Mouse (Mus musculus): ENCODE results near the gene N4bp2. TPM values are rescaled to one million over a fixed set of nuclear protein-coding genes. Genes with fewer than 3 reads are reported as not detected.

Gene N4bp2
- polyA plus RNA-seq, 1 experiment, result 2.0 TPM

- Histone ChIP-seq H3K36me3 (ENCODE audit: control insufficient read depth, insufficient read depth) (no peaks in the 10 kb centered on the region), H3K4me3 (ENCODE audit: insufficient read depth, poor library complexity, severe bottlenecking) (no peak overlapping the region), H3ac (ENCODE audit: control insufficient read depth, insufficient read length, low read depth) (no peak overlapping the region), H3K27me3 (ENCODE audit: control insufficient read depth, insufficient read depth, insufficient read length) (no peaks in the 10 kb centered on the region), H3K79me3 (ENCODE audit: low read depth) (no peaks in the 10 kb centered on the region), H3K79me2 (ENCODE audit: control insufficient read depth, insufficient read depth) (no peaks in the 10 kb centered on the region)
- no peak for TF ChIP-seq MYOG (IDR thresholded peaks at IDR 0.05; ENCODE audit: control insufficient read depth, extremely low read depth, insufficient read length)
- no peak for TF ChIP-seq MYOD1 (IDR thresholded peaks at IDR 0.05; ENCODE audit: control insufficient read depth, insufficient read length, low read depth)
- no peak for TF ChIP-seq CTCF (IDR thresholded peaks at IDR 0.05; ENCODE audit: control insufficient read depth, insufficient read depth, insufficient read length)
- TF ChIP-seq MAX (IDR thresholded peaks at IDR 0.05), result no peak
- no peak for TF ChIP-seq CEBPB (IDR thresholded peaks at IDR 0.05; ENCODE audit: low read depth)
- no peak for TF ChIP-seq FOSL1 (IDR thresholded peaks at IDR 0.05; ENCODE audit: insufficient read depth, low read length, poor library complexity, severe bottlenecking)
- no peak for TF ChIP-seq USF1 (IDR thresholded peaks at IDR 0.05; ENCODE audit: low read depth)
Measured at GRCm38 (mm10) chr5:65724311-65725054, 38.8 kb upstream of the N4bp2 start.

GRCm38 (mm10) chr5:65731173-65732007 lies 31.9 kb upstream of the N4bp2 start:
- no peak for TF ChIP-seq CEBPB (IDR thresholded peaks at IDR 0.05; ENCODE audit: low read depth)
- TF ChIP-seq USF1 (IDR thresholded peaks at IDR 0.05; ENCODE audit: low read depth), result no peak
- no peak for TF ChIP-seq FOSL1 (IDR thresholded peaks at IDR 0.05; ENCODE audit: insufficient read depth, low read length, poor library complexity, severe bottlenecking)
- no peak for TF ChIP-seq MYOD1 (IDR thresholded peaks at IDR 0.05; ENCODE audit: control insufficient read depth, insufficient read length, low read depth)
- no peak for TF ChIP-seq MAX (IDR thresholded peaks at IDR 0.05)
- no peak for TF ChIP-seq CTCF (IDR thresholded peaks at IDR 0.05; ENCODE audit: control insufficient read depth, insufficient read depth, insufficient read length)
- TF ChIP-seq MYOG (IDR thresholded peaks at IDR 0.05; ENCODE audit: control insufficient read depth, extremely low read depth, insufficient read length), result no peak
- Histone ChIP-seq H3K79me3 (ENCODE audit: low read depth) (no peaks in the 10 kb centered on the region), H3K79me2 (ENCODE audit: control insufficient read depth, insufficient read depth) (no peaks in the 10 kb centered on the region), H3ac (ENCODE audit: control insufficient read depth, insufficient read length, low read depth) (no peak overlapping the region), H3K27me3 (ENCODE audit: control insufficient read depth, insufficient read depth, insufficient read length) (no peaks in the 10 kb centered on the region), H3K36me3 (ENCODE audit: control insufficient read depth, insufficient read depth) (no peaks in the 10 kb centered on the region), H3K4me3 (ENCODE audit: insufficient read depth, poor library complexity, severe bottlenecking) (no peak overlapping the region)

DNA sequence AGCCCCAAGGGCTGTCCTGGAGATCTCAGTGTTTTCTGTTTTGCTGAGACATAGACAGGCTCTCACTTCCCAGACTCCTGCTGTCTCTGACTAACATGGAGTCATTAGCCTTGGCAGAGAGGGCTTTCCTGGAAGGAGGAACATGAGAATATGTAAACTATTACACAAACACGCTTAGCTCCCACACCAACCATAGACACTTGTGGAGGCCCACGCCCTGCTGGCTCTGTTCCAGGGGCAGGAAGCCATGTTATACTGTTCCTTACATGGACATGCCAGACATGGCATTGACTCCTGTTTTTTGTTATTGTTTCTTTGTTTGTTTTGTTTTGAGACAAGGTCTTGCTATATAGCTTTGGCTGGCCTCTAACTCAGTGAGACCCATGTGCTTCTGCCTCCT lies 27.7 kb upstream of the N4bp2 start:
- H3K79me2 ChIP-seq (ENCODE audit: control insufficient read depth, insufficient read depth), result no peaks in the 10 kb centered on the region
- no peak overlapping the region for H3ac ChIP-seq (ENCODE audit: control insufficient read depth, insufficient read length, low read depth)
- no peaks in the 10 kb centered on the region for H3K36me3 ChIP-seq (ENCODE audit: control insufficient read depth, insufficient read depth)
- no peak overlapping the region for H3K4me3 ChIP-seq (ENCODE audit: insufficient read depth, poor library complexity, severe bottlenecking)
- H3K27me3 ChIP-seq (ENCODE audit: control insufficient read depth, insufficient read depth, insufficient read length), result no peaks in the 10 kb centered on the region
- no peaks in the 10 kb centered on the region for H3K79me3 ChIP-seq (ENCODE audit: low read depth)
- TF ChIP-seq CEBPB (IDR thresholded peaks at IDR 0.05; ENCODE audit: low read depth) (no peak), CTCF (IDR thresholded peaks at IDR 0.05; ENCODE audit: control insufficient read depth, insufficient read depth, insufficient read length) (no peak), MYOD1 (IDR thresholded peaks at IDR 0.05; ENCODE audit: control insufficient read depth, insufficient read length, low read depth) (no peak), MAX (IDR thresholded peaks at IDR 0.05) (no peak), USF1 (IDR thresholded peaks at IDR 0.05; ENCODE audit: low read depth) (no peak), FOSL1 (IDR thresholded peaks at IDR 0.05; ENCODE audit: insufficient read depth, low read length, poor library complexity, severe bottlenecking) (no peak), MYOG (IDR thresholded peaks at IDR 0.05; ENCODE audit: control insufficient read depth, extremely low read depth, insufficient read length) (no peak)

DNA sequence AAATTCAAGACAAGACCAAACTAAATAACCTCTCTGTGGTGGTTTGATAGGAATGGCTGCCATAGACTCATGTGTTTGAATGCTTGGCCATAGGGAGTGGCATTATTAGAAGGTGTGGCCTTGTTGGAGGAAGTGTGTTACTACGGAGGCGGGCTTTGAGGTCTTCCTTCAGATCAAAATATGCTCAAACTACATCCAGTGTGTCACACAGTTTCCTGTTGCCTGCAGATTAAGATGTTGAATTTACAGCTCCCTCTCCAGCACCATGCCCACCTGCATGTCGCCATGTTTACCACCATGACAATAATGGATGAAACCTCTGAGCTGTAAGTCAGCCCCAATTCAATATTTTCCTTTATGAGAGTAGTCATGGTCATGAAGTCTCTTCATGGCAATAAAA lies 24.0 kb upstream of the N4bp2 start:
- TF ChIP-seq MYOD1 (IDR thresholded peaks at IDR 0.05; ENCODE audit: control insufficient read depth, insufficient read length, low read depth), result no peak
- TF ChIP-seq FOSL1 (IDR thresholded peaks at IDR 0.05; ENCODE audit: insufficient read depth, low read length, poor library complexity, severe bottlenecking), result no peak
- no peak for TF ChIP-seq USF1 (IDR thresholded peaks at IDR 0.05; ENCODE audit: low read depth)
- no peak for TF ChIP-seq CEBPB (IDR thresholded peaks at IDR 0.05; ENCODE audit: low read depth)
- TF ChIP-seq MAX (IDR thresholded peaks at IDR 0.05), result no peak
- no peak for TF ChIP-seq CTCF (IDR thresholded peaks at IDR 0.05; ENCODE audit: control insufficient read depth, insufficient read depth, insufficient read length)
- no peak for TF ChIP-seq MYOG (IDR thresholded peaks at IDR 0.05; ENCODE audit: control insufficient read depth, extremely low read depth, insufficient read length)
- Histone ChIP-seq H3K4me3 (ENCODE audit: insufficient read depth, poor library complexity, severe bottlenecking) (no peak overlapping the region), H3K79me3 (ENCODE audit: low read depth) (no peaks in the 10 kb centered on the region), H3K27me3 (ENCODE audit: control insufficient read depth, insufficient read depth, insufficient read length) (no peaks in the 10 kb centered on the region), H3K79me2 (ENCODE audit: control insufficient read depth, insufficient read depth) (no peaks in the 10 kb centered on the region), H3K36me3 (ENCODE audit: control insufficient read depth, insufficient read depth) (no peaks in the 10 kb centered on the region), H3ac (ENCODE audit: control insufficient read depth, insufficient read length, low read depth) (no peak overlapping the region)

DNA sequence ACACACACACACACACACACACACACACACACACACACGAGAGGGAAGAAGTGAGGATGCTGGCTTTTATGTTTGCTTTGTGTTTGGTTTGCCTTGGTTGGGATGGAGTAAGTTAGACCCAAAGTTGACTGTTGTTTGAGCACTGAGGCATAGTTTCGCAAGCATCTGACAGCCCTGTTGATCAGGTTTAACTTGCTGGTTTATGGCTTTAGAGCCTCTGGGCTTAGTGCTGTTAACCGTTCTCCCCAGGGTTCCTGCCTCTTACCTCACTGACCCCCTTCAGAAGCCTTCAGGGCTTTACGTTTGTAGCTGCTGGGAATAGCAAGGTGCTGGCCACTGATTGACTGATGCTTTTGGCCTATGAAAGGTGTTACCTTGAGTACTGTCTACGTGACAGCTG lies 16.4 kb upstream of the N4bp2 start:
- H3ac ChIP-seq (ENCODE audit: control insufficient read depth, insufficient read length, low read depth), result no peak overlapping the region
- no peaks in the 10 kb centered on the region for H3K79me2 ChIP-seq (ENCODE audit: control insufficient read depth, insufficient read depth)
- TF ChIP-seq MAX (IDR thresholded peaks at IDR 0.05), result no peak
- no peak for TF ChIP-seq MYOD1 (IDR thresholded peaks at IDR 0.05; ENCODE audit: control insufficient read depth, insufficient read length, low read depth)
- no peak for TF ChIP-seq USF1 (IDR thresholded peaks at IDR 0.05; ENCODE audit: low read depth)
- TF ChIP-seq MYOG (IDR thresholded peaks at IDR 0.05; ENCODE audit: control insufficient read depth, extremely low read depth, insufficient read length), result no peak
- TF ChIP-seq CTCF (IDR thresholded peaks at IDR 0.05; ENCODE audit: control insufficient read depth, insufficient read depth, insufficient read length), result no peak
- TF ChIP-seq CEBPB (IDR thresholded peaks at IDR 0.05; ENCODE audit: low read depth), result no peak
- no peak for TF ChIP-seq FOSL1 (IDR thresholded peaks at IDR 0.05; ENCODE audit: insufficient read depth, low read length, poor library complexity, severe bottlenecking)
- no peak overlapping the region for H3K4me3 ChIP-seq (ENCODE audit: insufficient read depth, poor library complexity, severe bottlenecking)
- H3K36me3 ChIP-seq (ENCODE audit: control insufficient read depth, insufficient read depth), result no peaks in the 10 kb centered on the region
- no peaks in the 10 kb centered on the region for H3K79me3 ChIP-seq (ENCODE audit: low read depth)
- no peaks in the 10 kb centered on the region for H3K27me3 ChIP-seq (ENCODE audit: control insufficient read depth, insufficient read depth, insufficient read length)

Data from C2C12 (cell line).